Mouse (Mus musculus) kidney, adult 18-20 months (tissue): ENCODE results near the gene Mpp5.
A peak's percentile ranks its signal among the peaks of the same experiment; 100 is the strongest.

Experiments
- DNase-seq: peaks from one replicate; pipeline ENCODE4 v3.0.0; 2021

Mpp5 gene

DNA sequence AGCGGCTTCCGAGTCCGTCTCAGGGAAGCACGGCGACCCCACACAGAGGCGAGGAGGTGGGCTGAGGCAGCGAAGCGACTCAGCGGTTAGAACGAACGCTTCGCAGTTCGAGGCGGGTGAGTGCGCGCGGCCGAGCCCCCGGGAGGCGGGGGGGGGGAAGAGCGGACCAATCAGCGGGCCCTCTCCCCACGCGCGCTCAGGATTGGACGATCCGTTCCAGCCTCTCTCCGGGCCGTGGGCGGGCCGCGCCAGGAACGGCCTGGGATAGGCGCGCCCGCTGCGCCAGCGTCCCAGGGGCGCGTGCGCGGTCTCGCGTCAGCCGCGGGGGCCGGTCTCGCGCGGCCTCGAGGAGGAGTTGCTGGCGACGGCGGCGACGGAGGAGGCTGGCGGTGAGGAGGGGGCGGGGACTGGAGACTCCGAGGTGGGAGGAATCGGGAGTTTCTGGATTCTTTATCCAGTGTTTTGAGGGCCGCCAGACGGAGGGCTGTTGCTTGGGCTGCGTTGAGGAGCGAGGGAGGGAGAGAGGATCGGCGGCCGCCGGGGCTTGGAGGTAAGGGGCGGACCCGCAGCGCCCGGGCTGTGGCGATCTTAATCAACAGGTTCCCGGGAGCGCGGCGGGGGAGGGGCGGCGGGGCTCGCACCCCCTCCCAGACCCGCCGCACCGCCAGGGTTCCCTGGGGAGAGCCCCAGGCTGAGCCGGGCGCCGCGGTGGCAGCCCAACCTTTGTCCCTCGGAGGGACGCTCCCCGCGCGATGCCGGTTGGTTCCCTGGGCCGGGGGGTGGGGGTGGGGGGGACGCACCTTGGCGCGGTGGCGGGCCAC is at the start of gene Mpp5:
Gene Mpp5 (plus strand): TSS at position 351 of the 821 bp plus-strand sequence.
- DNase-seq = peak; percentile 95

DNA sequence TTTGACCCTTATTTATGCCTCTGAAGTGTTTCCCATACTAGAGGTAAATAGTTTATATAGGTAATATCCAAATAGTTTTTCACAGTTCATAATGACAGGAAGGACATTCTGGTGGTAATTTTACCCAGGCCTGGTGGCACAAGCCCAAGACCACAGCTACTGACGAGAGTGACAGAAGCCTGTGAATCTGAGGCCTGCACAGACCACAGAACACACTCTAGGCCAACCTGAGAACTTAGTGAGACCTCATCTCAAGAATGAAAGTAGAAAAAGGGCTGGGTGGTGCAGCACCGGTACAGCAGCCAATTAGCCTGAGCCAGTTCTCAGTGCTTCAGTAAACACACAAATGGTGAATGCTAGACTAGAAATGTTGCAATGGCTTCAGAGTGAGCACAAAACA is 30.9 kb upstream of the Mpp5 start:
- no peak for DNase-seq

GRCm38 (mm10) chr12:78727723-78728122 is 21.0 kb upstream of the Mpp5 start:
- DNase-seq = no peak

GRCm38 (mm10) chr12:78739633-78740032 is 9.1 kb upstream of the Mpp5 start:
- no peak for DNase-seq

DNA sequence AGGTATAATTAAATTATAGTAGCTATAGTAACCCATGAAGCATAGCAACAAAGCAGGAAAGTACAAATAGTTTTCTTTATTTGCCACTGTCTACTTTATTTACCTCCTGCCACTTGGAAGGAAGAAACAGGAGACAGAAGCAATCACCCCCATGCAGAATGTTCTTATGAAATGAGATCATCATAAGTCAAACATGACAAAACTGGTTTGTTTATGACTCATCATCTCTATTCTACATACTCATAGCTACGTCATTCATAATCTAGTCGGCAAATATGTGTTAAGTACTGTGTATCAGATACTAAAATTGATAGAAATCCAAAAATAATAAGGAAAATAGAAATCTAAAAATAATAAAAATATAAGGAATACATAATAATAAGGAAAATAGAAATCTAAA is 8.4 kb upstream of the Mpp5 start:
- DNase-seq = no peak

DNA sequence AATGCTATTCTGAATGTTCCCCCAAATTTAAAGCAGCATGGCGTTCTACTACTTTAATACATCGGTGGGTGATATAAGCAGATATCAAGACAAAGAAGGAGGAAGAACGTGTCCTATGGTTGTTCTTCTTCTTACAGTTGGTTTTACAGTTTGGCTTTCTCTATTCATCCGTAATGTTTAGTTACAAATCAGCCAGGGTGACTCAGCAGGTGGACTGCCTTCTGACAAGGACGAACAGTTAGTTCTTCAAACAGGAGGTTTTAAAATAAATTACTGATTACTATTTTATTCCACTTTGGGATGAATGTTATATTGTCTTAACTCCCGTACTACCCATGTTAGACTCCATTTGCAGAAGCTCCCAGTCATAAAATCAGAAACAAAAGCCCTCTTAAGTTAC is 2.5 kb upstream of the Mpp5 start:
- no peak for DNase-seq

GRCm38 (mm10) chr12:78747406-78747805 is 1.3 kb upstream of the Mpp5 start:
- DNase-seq = no peak

DNA sequence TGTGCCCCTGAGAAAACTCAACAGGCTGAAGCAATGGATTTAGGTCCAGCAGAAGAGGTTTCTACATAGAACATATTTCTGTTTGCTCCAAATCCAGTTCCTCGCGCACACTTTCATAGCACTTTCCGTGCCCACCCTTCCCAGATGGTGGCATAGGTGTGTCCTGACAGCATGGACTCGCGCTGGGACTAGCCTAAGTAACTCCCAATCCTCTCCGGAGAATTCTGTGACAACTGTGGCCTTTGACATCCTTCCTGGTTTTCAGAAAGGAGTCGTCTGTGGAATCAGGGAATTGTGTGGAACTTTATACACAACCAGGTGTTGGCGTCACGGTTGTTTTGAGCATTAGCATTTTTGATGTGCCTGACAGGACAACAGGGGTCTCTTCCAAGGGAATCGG is 594 bp upstream of the Mpp5 start:
- DNase-seq = no peak

- peak; percentile 81 for DNase-seq
Observed at GRCm38 (mm10) chr12:78749378-78749801, 683 bp downstream of the Mpp5 start.

DNA sequence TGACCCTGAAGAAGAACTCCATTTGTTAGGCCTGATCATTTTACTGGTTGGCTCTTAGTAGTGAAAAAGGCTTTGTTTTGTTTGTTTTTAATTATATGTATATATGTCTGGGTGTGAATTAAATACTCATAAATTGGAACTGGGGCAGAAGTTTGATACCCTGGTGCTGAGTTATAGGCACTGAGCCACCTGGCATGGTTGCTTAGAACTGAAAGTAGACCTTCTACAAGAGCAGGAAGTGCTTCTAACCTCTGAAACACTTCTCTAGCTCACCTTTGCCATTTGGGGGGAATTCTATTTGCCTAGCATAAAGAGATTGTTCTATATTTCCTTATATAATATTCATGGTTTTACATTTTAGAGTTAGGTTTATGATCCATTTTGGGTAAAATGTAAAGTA is 13.3 kb downstream of the Mpp5 start:
- DNase-seq = no peak

GRCm38 (mm10) chr12:78769031-78769713 is 20.5 kb downstream of the Mpp5 start:
- no peak for DNase-seq

- DNase-seq = no peak
Observed at GRCm38 (mm10) chr12:78773211-78773610, 24.5 kb downstream of the Mpp5 start.

DNA sequence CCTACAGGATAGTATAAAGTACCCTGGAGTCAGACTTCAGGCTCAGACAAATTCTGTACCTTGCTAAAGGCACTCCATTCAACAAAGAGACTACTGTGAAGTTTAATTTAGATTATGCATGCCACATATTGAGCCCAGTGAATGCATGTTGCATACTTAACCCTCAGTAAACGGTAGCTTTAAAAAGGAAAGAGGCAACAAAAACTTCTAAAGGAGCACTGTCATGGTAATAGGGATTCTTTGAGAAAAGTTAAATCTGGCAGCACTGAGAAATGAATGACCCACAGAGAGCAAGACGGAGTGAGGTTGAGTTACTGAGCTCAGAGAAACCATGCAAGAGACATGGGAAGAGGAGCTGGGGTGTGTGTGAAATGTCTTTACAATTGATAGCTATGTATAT is 29.2 kb downstream of the Mpp5 start:
- no peak for DNase-seq

- no peak for DNase-seq
Observed at GRCm38 (mm10) chr12:78778423-78779067, 29.8 kb downstream of the Mpp5 start.

- DNase-seq = no peak
Observed at GRCm38 (mm10) chr12:78788266-78788873, 39.7 kb downstream of the Mpp5 start.

DNA sequence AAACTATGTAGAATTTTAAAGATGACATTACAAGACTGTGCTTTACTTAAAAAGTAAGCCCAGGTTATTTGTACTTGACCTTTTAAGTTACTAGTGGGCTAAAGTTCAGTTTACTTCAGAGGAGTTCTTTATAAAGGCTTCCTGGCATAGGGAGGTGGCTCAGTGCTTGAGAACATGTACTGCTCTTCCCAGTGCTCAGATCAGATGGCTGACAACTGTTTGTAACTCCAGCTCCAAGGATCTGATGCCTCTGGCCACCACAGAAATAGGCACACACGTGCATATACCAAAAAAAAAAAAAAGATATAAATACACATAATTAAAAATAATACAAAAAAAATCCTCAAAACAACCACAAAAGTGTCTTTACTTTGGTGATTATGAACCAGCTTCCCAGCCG is 42.1 kb downstream of the Mpp5 start:
- no peak for DNase-seq

DNA sequence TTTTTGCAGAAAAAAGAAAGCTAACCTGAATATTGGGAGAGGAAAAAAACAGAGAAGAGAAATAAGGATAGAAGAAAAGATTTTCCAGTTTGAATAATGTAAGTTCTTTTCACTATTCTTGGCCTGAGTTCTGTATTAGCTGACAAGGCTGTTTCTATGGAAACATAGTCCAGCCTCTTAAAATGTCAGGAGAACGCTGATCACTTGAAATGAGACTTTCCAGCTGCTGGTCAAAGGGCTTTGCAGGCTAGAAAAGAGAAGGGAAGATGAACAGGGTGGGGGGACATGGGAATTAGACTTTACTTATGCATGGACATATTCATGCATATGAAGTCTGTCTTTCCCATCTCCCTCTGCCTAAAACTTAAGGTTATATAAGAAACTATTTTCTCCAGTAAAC is 45.5 kb downstream of the Mpp5 start:
- DNase-seq = no peak

DNA sequence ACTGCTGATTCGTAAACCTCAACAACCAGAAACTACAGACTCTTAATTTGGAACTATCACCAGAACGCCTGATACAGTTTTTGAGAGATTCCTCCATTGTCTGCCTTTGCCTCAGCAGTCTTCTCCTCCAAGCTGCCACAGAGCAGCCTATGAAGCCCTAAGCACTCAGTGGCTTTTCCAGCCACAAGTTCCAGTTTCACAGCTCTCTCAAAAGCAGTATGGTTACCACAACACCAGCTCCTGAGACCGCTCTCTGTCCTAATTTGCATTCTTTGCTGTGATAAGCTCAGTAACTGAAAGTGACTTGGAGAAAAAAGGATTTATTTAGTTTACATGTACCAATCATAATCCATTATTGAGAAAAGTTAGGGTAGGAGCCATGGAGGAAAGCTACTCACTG is 51.3 kb downstream of the Mpp5 start:
- DNase-seq = no peak

DNA sequence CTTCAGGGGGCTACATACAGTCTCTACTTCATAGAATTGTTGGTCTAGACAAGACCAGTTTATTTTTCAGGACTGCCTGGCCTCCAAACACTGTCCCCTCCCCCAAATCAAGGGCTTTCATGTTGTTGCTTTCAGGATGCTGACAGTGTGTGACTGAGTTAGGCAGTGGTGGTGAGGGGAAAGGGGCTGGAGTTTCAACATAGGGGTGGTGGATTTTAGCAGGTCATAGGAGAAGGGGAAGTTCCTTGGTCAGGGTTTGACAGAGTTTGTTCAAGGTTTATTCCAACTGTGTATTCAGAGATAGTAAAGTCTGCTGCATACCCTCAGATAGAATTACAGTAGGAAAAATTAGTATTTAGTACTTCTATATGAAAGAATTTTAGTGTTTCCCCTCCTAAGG is 53.1 kb downstream of the Mpp5 start:
- DNase-seq = no peak

DNA sequence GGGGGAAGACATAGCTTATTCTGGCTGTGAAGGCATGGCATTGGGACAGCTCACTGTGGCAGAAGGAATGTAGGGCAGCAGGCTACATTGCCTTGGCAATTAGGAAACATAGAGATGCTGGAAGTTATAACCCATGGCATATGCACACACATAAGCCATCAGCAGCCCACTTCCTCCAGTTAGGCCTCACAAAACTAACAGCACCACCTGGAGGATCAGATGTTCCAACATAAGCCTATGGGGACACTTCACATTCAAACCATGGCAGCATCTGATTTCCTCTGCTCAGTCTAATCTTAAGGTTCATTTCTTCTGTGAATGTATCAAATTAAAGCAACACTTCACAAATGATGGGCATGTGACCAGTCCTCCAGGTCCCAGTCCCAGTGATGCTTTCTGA is 65.7 kb downstream of the Mpp5 start:
- no peak for DNase-seq

- DNase-seq = no peak
Observed at GRCm38 (mm10) chr12:78834496-78834895, 85.8 kb downstream of the Mpp5 start.

DNA sequence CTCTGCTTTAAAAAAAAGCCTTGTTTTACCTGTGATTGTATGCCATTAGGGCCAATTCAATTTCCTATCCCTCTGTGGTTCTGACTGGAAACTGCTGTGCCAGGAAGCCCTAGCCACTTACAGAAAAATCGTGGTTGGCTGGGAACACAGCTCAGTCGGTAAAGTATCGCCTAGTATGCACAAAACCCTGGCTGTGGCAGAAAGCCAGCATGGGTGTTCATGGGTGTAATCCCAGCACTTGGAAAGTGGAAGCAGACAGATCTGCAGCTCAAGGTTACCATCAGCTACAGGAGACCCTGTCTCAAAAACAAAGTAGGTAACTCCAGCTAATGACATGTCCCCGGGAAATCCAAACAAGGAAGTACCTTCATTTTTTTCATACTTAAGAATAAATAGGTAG is 91.2 kb downstream of the Mpp5 start:
- no peak for DNase-seq

- DNase-seq = no peak
Observed at GRCm38 (mm10) chr12:78842429-78842828, 93.7 kb downstream of the Mpp5 start.

- no peak for DNase-seq
Observed at GRCm38 (mm10) chr12:78848246-78848645, 99.5 kb downstream of the Mpp5 start.
